ENCODE assay signal across 10 mouse cellular contexts in genomic region chr9:26649506-26649905, GRCm38 (mm10).
"Had no signal": no experiment of that assay in that cellular context is flagged by ENCODE, and none has a peak within 500 bp of the region (broad histone marks: within the 10 kb centered on the region; RNA-seq: fewer than 3 reads in every experiment).

No protein-coding gene starts in this region.

- DNase-seq: kidney, adult 11 months; kidney, adult 8-10 months; kidney, postnatal 10 days; kidney, postnatal 36 days; liver; lung, adult 18-20 months; lung, postnatal 10 days; lung, postnatal 36 days; spleen, adult 18-20 months; thymus, postnatal 25 days had no signal
